ENCODE assay signal across 12 mouse cellular contexts in genomic region chr2:150664152-150664920, GRCm38 (mm10). TPM values are rescaled to one million over a fixed set of nuclear protein-coding genes. Genes with fewer than 3 reads are reported as not detected.
DNase-seq lines count a peak whose midpoint lies in the region; ATAC-seq and TF ChIP-seq lines count a peak whose summit lies in the region.
"Had no signal": no experiment of that assay in that cellular context is flagged by ENCODE, and none has a peak within 500 bp of the region (broad histone marks: within the 10 kb centered on the region; RNA-seq: fewer than 3 reads in every experiment).

No protein-coding gene starts in this region.

- no peak for TF ChIP-seq EP300 in MEL (IDR thresholded peaks at IDR 0.05; ENCODE audit: low read depth in 1 of 2, low read length in 2 of 2)
- no peak for TF ChIP-seq EP300 in liver, postnatal 0 days (IDR thresholded peaks at IDR 0.05; ENCODE audit: low read depth)

- H3K4me2 ChIP-seq in hindbrain, embryonic 15.5 days = 0 out of 2 replicates have a peak overlapping the region, but pooled peaks have one; percentile 33
- H3K4me2 ChIP-seq in hindbrain, embryonic 16.5 days (ENCODE audit: low read length) = no peak overlapping the region
- peak overlapping the region; percentile 96 for H3K4me2 ChIP-seq in liver, postnatal 0 days (ENCODE audit: low read depth, low read length)

- H3K27me3 ChIP-seq in hindbrain, embryonic 15.5 days = peaks cover 8% of the 10 kb centered on the region; the same call in 1 of the 2 replicates
- 0 out of 2 replicates have a peak, but pooled peaks cover 2% of the 10 kb centered on the region for H3K27me3 ChIP-seq in hindbrain, embryonic 16.5 days (replicated peaks; ENCODE audit: control insufficient read depth, insufficient read depth, low read length)
- no peaks in the 10 kb centered on the region for H3K27me3 ChIP-seq in MEL (ENCODE audit: control insufficient read depth in 1 of 2, insufficient read depth in 2 of 2, low read length in 2 of 2)
- no peaks in the 10 kb centered on the region for H3K27me3 ChIP-seq in liver, postnatal 0 days (ENCODE audit: insufficient read depth, low read length)
- peaks cover 41% of the 10 kb centered on the region for H3K27me3 ChIP-seq in limb, embryonic 10.5 days (ENCODE audit: low read depth, poor library complexity, severe bottlenecking)

- H3K36me3 ChIP-seq in hindbrain, embryonic 15.5 days = no peaks in the 10 kb centered on the region
- no peaks in the 10 kb centered on the region for H3K36me3 ChIP-seq in hindbrain, embryonic 16.5 days (ENCODE audit: control insufficient read depth, insufficient read depth, low read length)
- H3K36me3 ChIP-seq in MEL (ENCODE audit: control insufficient read depth in 1 of 2, insufficient read depth in 2 of 2, low read length in 2 of 2) = peaks cover 0 to 33% of the 10 kb centered on the region in 2 experiments; a peak in 2 of 4 replicates
- peaks cover 6% of the 10 kb centered on the region; the same call in 1 of the 2 replicates for H3K36me3 ChIP-seq in liver, postnatal 0 days (replicated peaks; ENCODE audit: insufficient read depth, low read length)
- H3K36me3 ChIP-seq in limb, embryonic 10.5 days = no peaks in the 10 kb centered on the region

- H3K9ac ChIP-seq in hindbrain, embryonic 15.5 days = no peak overlapping the region
- no peak overlapping the region for H3K9ac ChIP-seq in hindbrain, embryonic 16.5 days (ENCODE audit: low read depth, low read length)
- H3K9ac ChIP-seq in MEL (ENCODE audit: control insufficient read depth, low read depth, low read length, poor library complexity, severe bottlenecking) = no peak overlapping the region
- H3K9ac ChIP-seq in liver, postnatal 0 days (replicated peaks) = peak overlapping the region; percentile 33; the same call in 1 of the 2 replicates
- H3K9ac ChIP-seq: neural tube, embryonic 12.5 days had no signal

- no peak for ATAC-seq in hindbrain, embryonic 15.5 days (ENCODE audit: low FRiP score, low read depth)
- ATAC-seq in hindbrain, embryonic 16.5 days = no peak
- no peak for ATAC-seq in liver, postnatal 0 days

- H3K4me1 ChIP-seq in hindbrain, embryonic 15.5 days (replicated peaks) = peaks cover 17% of the 10 kb centered on the region
- H3K4me1 ChIP-seq in hindbrain, embryonic 16.5 days (ENCODE audit: control insufficient read depth, insufficient read depth, low read depth, low read length) = peaks cover 9% of the 10 kb centered on the region
- peaks cover 16 to 34% of the 10 kb centered on the region in 2 experiments for H3K4me1 ChIP-seq in MEL (ENCODE audit: control insufficient read depth in 1 of 2, insufficient read depth in 2 of 2, low read length in 2 of 2)
- peaks cover 51% of the 10 kb centered on the region for H3K4me1 ChIP-seq in liver, postnatal 0 days (ENCODE audit: insufficient read depth)
- peaks cover 16% of the 10 kb centered on the region for H3K4me1 ChIP-seq in limb, embryonic 10.5 days

- H3K79me2 ChIP-seq in MEL (ENCODE audit: control insufficient read depth, insufficient read depth, low read length, poor library complexity) = no peaks in the 10 kb centered on the region; the same call in 1 of the 2 replicates

- DNase-seq in MEL (ENCODE audit: low read depth, low spot score) = peak; percentile 77
- DNase-seq in c-Kit-positive CD71-positive TER-119-positive erythroid progenitor cells, embryonic 14.5 days (ENCODE audit: low spot score) = peak; percentile 45
- DNase-seq in liver, postnatal 0 days = no peak
- DNase-seq in limb, embryonic 10.5 days (ENCODE audit: low spot score) = no peak
- no peak for DNase-seq in left cerebral cortex, postnatal 25 days (ENCODE audit: low spot score in 2 of 2)
- DNase-seq: adrenal gland, adult 8-10 months; cerebellum, postnatal 25 days; thymus, postnatal 4 days had no signal

- H3K4me3 ChIP-seq in hindbrain, embryonic 15.5 days = no peak overlapping the region
- no peak overlapping the region for H3K4me3 ChIP-seq in hindbrain, embryonic 16.5 days (ENCODE audit: low read length)
- no peak overlapping the region for H3K4me3 ChIP-seq in MEL (ENCODE audit: control insufficient read depth in 1 of 2, insufficient read depth in 1 of 2, low read depth in 2 of 2, low read length in 2 of 2)
- H3K4me3 ChIP-seq in liver, postnatal 0 days (ENCODE audit: low read depth, low read length) = 0 out of 2 replicates have a peak overlapping the region, but pooled peaks have one; percentile 84
- no peak overlapping the region for H3K4me3 ChIP-seq in limb, embryonic 10.5 days
- H3K4me3 ChIP-seq: neural tube, embryonic 12.5 days had no signal

- intact Hi-C loops in left cerebral cortex, postnatal 25 days (cut with DNase I) = no loop called here

- no peak for TF ChIP-seq CTCF in MEL (IDR thresholded peaks at IDR 0.05 in 2 of 3, conservative IDR thresholded peaks at IDR 0.05 in 1 of 3; ENCODE audit: control insufficient read depth in 1 of 3, insufficient read depth in 1 of 3, low read depth in 2 of 3, low read length in 3 of 3, poor library complexity in 1 of 3, severe bottlenecking in 1 of 3)
- TF ChIP-seq CTCF in liver, postnatal 0 days (IDR thresholded peaks at IDR 0.05; ENCODE audit: low read depth) = no peak

- no peaks in the 10 kb centered on the region for H3K9me3 ChIP-seq in hindbrain, embryonic 15.5 days
- no peaks in the 10 kb centered on the region for H3K9me3 ChIP-seq in hindbrain, embryonic 16.5 days (ENCODE audit: control insufficient read depth, low read length)
- H3K9me3 ChIP-seq in MEL (replicated peaks; ENCODE audit: insufficient read depth, low read length) = no peaks in the 10 kb centered on the region
- no peaks in the 10 kb centered on the region for H3K9me3 ChIP-seq in liver, postnatal 0 days (ENCODE audit: low read length)
- no peaks in the 10 kb centered on the region for H3K9me3 ChIP-seq in limb, embryonic 10.5 days (replicated peaks)
- H3K9me3 ChIP-seq: neural tube, embryonic 12.5 days had no signal

- no peak for TF ChIP-seq RAD21 in MEL (IDR thresholded peaks at IDR 0.05; ENCODE audit: low read depth, low read length)

- no peak for TF ChIP-seq POLR2A in MEL (IDR thresholded peaks at IDR 0.05; ENCODE audit: control insufficient read depth in 1 of 2, insufficient read depth in 1 of 2, low read depth in 1 of 2, low read length in 2 of 2, poor library complexity in 1 of 2)

- H3K27ac ChIP-seq in hindbrain, embryonic 15.5 days (replicated peaks) = peak overlapping the region; percentile 3; the same call in 1 of the 2 replicates
- H3K27ac ChIP-seq in hindbrain, embryonic 16.5 days (ENCODE audit: low read depth, low read length) = no peak overlapping the region; the same call in 1 of the 2 replicates
- peak overlapping the region; percentile 64 for H3K27ac ChIP-seq in MEL (ENCODE audit: control insufficient read depth, low read depth, low read length)
- H3K27ac ChIP-seq in liver, postnatal 0 days (ENCODE audit: low read depth) = peak overlapping the region; percentile 84
- no peak overlapping the region for H3K27ac ChIP-seq in limb, embryonic 10.5 days
- H3K27ac ChIP-seq: neural tube, embryonic 12.5 days had no signal

- WGBS in hindbrain, embryonic 15.5 days = 85% methylated on average over 5 of the region's 5 CpGs
- WGBS in hindbrain, embryonic 16.5 days = 84% methylated on average over 5 of the region's 5 CpGs
- WGBS in liver, postnatal 0 days (ENCODE audit: insufficient replicate concordance) = 54% methylated on average over 5 of the region's 5 CpGs
- 78% methylated on average over 5 of the region's 5 CpGs for WGBS in limb, embryonic 10.5 days

TF ChIP-seq in MEL, 35 proteins besides CTCF, POLR2A, EP300 and RAD21:
- no peak for TF ChIP-seq BHLHE40 (IDR thresholded peaks at IDR 0.05; ENCODE audit: borderline replicate concordance, low read depth, low read length)
- peak; percentile 7; the same call in 1 of the 2 replicates for TF ChIP-seq TAL1 (IDR thresholded peaks at IDR 0.05; ENCODE audit: low read length)
- TF ChIP-seq TCF12 (IDR thresholded peaks at IDR 0.05; ENCODE audit: low read depth, low read length) = no peak
- TF ChIP-seq GATA1 (IDR thresholded peaks at IDR 0.05; ENCODE audit: low read depth, low read length) = peak; percentile 41; the same call in 1 of the 2 replicates
- 0 out of 2 replicates have a peak, but pooled peaks have one; percentile 1 for TF ChIP-seq JUND (IDR thresholded peaks at IDR 0.05; ENCODE audit: low read depth, low read length)

RNA-seq across cellular contexts. Expression of gene Acss1, which starts 4.0 kb away (rescaled TPM):
- 15.0 and 19.8 TPM in 2 replicates for polyA plus RNA-seq in hindbrain, embryonic 15.5 days (2015; fragmentation: Nextera tagmentation; extraction: Ambion mirVana)
- polyA plus RNA-seq in hindbrain, embryonic 16.5 days (2015; fragmentation: Nextera tagmentation; extraction: Ambion mirVana) = 22.1 and 24.4 TPM in 2 replicates
- total RNA-seq in MEL (2012; rRNA removed) = 10.2 and 12.5 TPM in 2 replicates
- polyA plus RNA-seq in MEL (2012; ENCODE audit: insufficient read depth in 1 of 2, insufficient read length in 2 of 2, low read depth in 1 of 2, low replicate concordance in 2 of 2, missing spikeins in 1 of 2) = 10 to 100 TPM in 1 of 2 experiments, not detected in 1; 22.6 TPM
- polyA plus RNA-seq in liver, postnatal 0 days (2015; fragmentation: Nextera tagmentation; extraction: Ambion mirVana) = 15.7 and 16.7 TPM in 2 replicates
- polyA plus RNA-seq in limb, embryonic 10.5 days (2016; fragmentation: Nextera tagmentation; extraction: Ambion mirVana) = 3.4 and 3.6 TPM in 2 replicates
- 10 to 100 TPM; 16.5 to 20.4 TPM for total RNA-seq in left cerebral cortex, postnatal 25 days (2021)

RNA-seq across cellular contexts. Expression of gene Vsx1, which starts 24.8 kb away (rescaled TPM):
- polyA plus RNA-seq in hindbrain, embryonic 15.5 days (2015; fragmentation: Nextera tagmentation; extraction: Ambion mirVana) = 0.09 and 0.13 TPM in 2 replicates
- 0.06 and 0.09 TPM in 2 replicates for polyA plus RNA-seq in hindbrain, embryonic 16.5 days (2015; fragmentation: Nextera tagmentation; extraction: Ambion mirVana)
- total RNA-seq in MEL (2012; rRNA removed) = not detected in 2 replicates
- not detected for polyA plus RNA-seq in MEL (2012; ENCODE audit: insufficient read depth in 1 of 2, insufficient read length in 2 of 2, low read depth in 1 of 2, low replicate concordance in 2 of 2, missing spikeins in 1 of 2)
- polyA plus RNA-seq in liver, postnatal 0 days (2015; fragmentation: Nextera tagmentation; extraction: Ambion mirVana) = not detected in 2 replicates
- polyA plus RNA-seq in limb, embryonic 10.5 days (2016; fragmentation: Nextera tagmentation; extraction: Ambion mirVana) = not detected in 2 replicates
- total RNA-seq in left cerebral cortex, postnatal 25 days (2021) = not detected
- total RNA-seq: adrenal gland, adult 8-10 months had no signal
- polyA plus RNA-seq: small intestine, adult 2 months had no signal

RNA-seq across cellular contexts. Expression of gene Apmap, which starts 56.0 kb away (rescaled TPM):
- polyA plus RNA-seq in hindbrain, embryonic 15.5 days (2015; fragmentation: Nextera tagmentation; extraction: Ambion mirVana) = 40.3 and 43.5 TPM in 2 replicates
- polyA plus RNA-seq in hindbrain, embryonic 16.5 days (2015; fragmentation: Nextera tagmentation; extraction: Ambion mirVana) = 43.9 and 44.0 TPM in 2 replicates
- 21.3 and 26.4 TPM in 2 replicates for total RNA-seq in MEL (2012; rRNA removed)
- 10 to 100 TPM in 1 of 2 experiments, not detected in 1; 29.4 TPM for polyA plus RNA-seq in MEL (2012; ENCODE audit: insufficient read depth in 1 of 2, insufficient read length in 2 of 2, low read depth in 1 of 2, low replicate concordance in 2 of 2, missing spikeins in 1 of 2)
- polyA plus RNA-seq in liver, postnatal 0 days (2015; fragmentation: Nextera tagmentation; extraction: Ambion mirVana) = 38.4 and 46.0 TPM in 2 replicates
- 26.6 and 28.9 TPM in 2 replicates for polyA plus RNA-seq in limb, embryonic 10.5 days (2016; fragmentation: Nextera tagmentation; extraction: Ambion mirVana)
- total RNA-seq in left cerebral cortex, postnatal 25 days (2021) = 10 to 100 TPM; 54.3 to 57.0 TPM

Comparison
In these comparisons a context has a peak if more than half of its experiments do, and no peak if none do; other contexts are left out.
1. H3K27ac ChIP-seq: peak in hindbrain, embryonic 15.5 days (single experiment), MEL (single experiment) and liver, postnatal 0 days (single experiment); none in hindbrain, embryonic 16.5 days (single experiment) and limb, embryonic 10.5 days (single experiment).
2. DNase-seq: peak in MEL (single experiment) and c-Kit-positive CD71-positive TER-119-positive erythroid progenitor cells, embryonic 14.5 days (single experiment); none in liver, postnatal 0 days (single experiment), limb, embryonic 10.5 days (single experiment) and left cerebral cortex, postnatal 25 days (0 of 2).